Mouse (Mus musculus): Measurements from ENCODE around the gene 9230104L09Rik.

DNA sequence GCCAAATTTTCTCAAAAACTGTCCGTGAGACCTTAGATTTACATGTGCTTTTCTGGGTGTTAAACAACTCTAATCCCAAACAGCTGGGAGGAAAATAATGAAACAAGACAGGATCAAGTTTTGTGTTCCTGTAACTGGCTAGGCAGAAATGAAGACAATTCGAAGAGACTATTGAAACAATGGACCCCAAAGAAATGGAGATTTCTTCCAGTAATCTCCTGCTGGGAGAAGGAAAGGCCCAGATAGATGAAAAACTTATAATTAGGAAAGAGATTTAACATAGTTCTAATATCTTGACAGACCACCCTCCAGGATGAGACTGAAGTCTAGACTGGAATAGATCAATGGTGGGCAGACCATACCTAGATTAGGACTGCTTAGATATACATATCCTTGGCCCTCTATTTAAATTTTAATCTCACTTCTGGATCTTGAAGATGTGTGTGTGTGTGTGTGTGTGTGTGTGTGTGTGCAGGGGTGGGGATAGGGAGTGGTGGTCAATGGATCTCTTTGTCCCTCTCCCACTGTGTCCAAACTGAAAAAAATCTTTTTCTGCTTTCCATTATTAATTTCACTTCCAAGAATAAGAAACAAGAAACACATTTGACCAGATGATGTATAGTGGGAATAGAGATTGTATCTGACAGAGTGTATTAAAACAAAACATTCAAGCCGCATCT is 24.6 kb upstream of the 9230104L09Rik start:
- TF ChIP-seq TCF12 (IDR thresholded peaks at IDR 0.05; ENCODE audit: insufficient read depth, poor library complexity, severe bottlenecking) (no peak), TCF3 (IDR thresholded peaks at IDR 0.05; ENCODE audit: insufficient read length, low read depth) (no peak), MAX (IDR thresholded peaks at IDR 0.05; ENCODE audit: low read depth) (no peak)
